Mouse (Mus musculus) thymus, postnatal 25 days (tissue): Measurements from ENCODE around the gene Tmem262.

ENCODE experiments used
- DNase-seq: peaks from one replicate; pipeline ENCODE4 v3.0.0; 2022

Gene Tmem262

DNA sequence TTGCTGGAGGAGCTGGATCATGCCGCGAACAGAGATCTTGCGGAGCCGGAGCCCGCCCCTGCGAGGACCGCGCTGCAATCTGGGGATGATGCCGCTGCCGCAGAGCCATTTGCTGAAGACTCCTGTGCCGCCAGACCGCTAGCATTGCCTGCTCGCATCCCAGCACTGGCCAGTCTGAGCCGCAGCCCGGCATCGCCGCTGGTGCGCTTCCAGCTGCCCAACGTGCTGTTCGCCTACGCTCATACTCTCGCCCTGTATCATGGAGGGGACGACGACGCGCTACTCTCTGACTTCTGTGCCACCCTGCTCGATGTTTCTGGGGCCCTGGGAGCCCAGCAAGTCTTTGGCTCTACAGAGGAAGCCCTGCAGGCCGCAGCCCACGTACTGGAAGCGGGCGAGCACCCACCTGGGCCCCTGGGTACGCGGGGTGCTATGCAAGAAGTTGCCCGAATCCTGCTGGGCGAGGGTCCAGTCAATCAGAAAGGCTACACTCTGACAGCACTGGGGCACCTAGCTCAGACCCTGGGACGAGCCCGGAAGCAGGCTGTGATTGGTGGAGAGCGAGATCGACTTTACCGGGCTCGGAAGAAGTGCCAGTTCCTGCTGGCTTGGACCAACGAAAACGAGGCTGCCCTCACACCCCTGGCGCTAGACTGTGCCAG lies 18.1 kb upstream of the Tmem262 start:
- DNase-seq: peak; percentile 72

DNA sequence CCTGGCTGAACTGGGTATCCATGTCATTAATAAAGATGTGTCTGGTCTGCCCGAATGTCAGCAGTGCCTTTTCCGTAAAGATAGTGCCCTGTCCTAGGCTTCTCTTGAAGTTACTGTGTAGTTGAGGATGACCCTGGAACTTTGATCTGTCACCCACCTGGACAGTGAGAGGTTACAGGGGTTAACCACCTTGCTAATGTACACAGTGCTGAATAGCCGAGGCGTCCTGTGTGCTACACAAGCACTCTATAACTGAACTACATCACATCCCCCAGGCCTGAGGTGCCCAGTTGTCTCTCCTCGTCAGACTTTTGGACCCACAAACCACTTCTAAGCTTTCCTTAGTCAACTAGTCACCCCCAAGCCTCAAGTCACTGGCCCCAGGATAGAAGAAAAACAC lies 17.4 kb upstream of the Tmem262 start:
- no peak for DNase-seq

DNA sequence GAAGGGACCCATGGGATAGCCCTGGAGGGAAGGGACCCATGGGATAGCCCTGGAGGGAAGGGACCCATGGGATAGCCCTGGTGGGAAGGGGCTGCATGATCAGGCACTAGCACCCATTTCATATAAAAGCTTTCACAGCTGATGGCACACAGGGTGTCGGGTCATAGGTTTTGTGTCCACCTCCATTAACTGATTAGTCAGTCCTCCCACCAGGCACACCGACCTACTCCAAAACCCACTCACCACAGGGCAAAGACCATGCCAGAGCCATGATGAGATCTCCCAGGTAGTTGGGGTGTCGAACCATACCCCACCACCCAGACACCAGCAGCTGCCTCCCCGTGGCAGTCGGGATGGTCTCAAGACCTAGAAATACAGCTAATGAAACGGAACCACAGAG lies 16.8 kb upstream of the Tmem262 start:
- DNase-seq: no peak

DNA sequence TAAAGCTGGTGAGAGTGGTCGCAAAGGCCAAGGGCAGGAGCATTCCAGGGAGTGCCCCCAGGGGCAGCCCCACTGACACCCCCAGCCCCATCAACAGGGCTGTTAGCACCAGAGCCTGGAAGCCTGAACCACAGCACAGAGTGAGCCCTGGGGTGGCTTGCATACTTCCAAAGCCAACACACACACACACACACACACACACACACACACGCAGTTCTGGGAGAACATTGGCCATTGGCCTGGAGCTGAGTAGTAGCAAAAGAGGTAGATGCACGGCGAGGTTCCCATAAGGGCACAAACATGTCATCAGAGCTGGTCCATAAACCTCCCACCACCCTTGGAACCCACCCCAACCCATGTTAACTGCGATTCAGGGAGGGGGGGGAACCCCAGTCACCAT lies 13.3 kb upstream of the Tmem262 start:
- DNase-seq: no peak

DNA sequence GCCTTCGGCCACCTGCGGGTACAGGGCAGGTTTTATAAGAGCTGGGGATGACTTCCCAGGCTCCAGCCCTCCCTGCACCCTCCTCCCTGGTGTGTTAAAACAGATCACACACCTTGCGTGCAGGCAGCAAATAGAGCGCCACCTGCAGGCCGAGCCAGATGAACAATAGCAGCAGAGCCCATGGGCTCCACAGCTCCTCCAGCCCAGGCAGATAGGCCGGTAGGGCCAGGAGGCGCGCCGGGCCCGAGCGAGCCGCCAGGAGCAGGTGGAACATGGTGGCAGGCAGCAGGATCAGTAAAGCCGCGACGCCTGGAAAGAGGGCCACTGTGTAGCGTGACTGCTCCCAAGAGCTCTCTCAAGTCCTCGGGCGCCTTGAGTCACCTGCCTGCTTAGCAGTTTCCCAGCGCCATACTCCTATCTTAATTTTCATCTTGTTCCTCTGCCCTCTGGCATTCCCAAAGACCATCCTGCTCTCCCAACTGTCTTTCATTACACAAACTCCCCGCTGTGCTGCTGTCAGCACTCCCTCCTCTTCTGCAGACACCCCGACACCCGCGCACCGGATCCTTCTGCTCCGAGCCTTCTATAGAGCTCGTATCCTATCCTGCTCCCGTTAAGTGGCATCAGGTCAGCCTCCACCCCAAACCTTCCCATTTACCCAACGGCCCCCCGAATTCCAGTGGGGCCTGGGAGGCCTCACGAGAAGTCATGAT lies 12.7 kb upstream of the Tmem262 start:
- DNase-seq: peak; percentile 87

DNA sequence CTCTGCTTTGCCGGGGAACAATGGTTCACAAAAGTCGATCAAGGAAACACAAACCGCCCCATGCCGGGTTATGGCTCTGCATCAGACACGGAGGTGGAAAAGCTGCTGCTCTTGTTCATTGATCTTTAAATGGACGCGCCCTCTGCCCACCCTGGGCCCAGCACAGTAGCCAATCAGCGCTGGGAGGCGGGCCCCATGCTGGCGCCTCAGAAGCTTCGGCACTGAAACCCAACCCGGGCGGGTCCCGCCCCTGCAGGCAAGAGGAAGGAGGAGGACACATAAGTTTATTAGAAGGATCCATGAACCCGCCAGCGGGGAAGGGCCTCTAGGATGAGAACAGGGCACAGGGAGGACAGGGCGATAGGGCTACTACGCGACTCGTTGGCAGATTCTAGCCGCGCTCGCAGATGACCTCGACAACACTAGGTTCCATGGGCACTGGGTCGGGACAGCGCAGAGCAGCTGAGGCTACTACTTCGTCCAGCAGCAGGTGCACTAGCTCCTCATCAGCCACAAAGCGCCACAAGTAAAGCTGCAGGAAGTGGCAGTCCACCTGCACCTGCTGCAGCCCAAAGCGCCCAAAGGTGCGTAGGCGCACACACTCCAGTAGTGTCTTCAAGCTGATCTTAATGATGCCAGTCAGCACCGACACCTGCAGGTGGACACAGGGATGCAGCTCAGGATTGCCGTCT lies 12.0 kb upstream of the Tmem262 start, which contains the start of gene Tm7sf2:
Gene Tm7sf2 (minus strand): TSS at position 650 of the 692 bp plus-strand sequence.
- peak; percentile 87 for DNase-seq

DNA sequence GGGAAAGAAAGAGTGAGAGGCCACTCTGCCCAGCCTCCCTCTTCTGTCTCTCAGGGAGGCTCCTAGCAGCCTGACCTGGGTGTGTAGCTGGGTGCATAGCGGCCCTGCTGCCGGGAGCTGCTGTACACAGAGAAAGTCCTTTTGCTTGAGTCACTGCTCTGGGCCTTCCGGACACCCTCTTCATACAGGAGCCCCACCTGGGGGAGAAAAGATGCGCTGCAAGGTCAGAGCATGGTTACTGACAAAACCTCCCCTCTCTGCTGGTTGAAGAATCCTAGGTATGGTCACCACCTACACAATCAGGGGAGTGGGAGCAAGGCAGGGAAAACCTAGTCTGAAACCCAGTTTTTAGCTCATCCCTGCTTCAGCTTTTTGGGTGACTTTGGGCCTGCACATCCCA lies 10.9 kb upstream of the Tmem262 start:
- peak; percentile 54 for DNase-seq

DNA sequence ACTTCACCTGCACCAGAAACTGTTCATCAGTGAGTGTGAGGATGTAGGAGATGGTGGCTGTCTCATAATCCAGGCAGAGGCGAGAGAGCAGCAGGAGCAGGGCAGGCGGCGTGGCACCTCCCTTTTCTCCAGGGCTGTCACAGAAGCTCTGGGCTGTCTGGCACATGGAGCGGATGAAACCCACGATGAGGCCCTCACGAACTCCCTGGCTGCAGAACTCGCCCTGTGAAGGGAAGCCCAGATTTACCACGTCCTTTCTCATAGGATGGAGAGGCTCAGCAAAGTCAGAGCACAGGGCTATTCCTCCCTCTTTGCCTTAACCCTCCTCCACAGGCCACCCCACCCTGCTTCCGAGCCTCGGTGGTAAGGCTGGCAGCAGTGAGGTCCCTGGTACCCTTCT lies 10.0 kb upstream of the Tmem262 start:
- no peak for DNase-seq

DNA sequence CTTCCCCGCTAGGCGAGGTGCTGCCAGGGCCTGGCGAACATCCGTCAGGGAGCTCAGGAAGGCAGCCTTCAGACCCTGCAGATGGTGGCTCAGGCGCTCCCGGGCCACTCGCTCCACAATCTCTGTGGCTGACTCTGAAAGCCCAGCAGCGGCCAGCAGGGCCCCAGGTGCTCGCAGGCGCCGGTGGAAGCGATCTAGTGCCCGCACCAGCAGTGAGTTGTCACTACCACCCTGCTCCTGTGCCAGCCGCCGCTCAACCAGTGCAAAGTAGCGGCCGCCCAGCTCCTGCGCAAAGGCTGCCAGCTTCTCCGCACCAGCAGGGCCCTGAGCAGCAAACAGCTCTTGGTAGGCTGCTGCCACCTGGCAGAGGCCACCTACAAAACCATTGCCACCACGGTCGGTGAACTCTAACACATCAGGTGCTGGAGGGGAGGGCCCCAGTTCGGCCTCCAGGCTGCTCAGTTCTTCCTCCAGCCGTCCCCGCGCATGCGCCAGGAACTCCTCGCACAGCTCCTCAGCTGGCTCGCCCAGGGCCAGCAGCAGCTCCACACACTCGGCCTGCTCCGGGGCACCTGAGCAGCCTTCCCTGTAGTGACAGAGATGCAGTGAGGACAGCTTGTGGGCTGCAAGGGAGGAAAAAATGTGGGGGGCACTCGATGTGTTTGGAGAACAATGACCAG lies 9.1 kb upstream of the Tmem262 start:
- no peak for DNase-seq

DNA sequence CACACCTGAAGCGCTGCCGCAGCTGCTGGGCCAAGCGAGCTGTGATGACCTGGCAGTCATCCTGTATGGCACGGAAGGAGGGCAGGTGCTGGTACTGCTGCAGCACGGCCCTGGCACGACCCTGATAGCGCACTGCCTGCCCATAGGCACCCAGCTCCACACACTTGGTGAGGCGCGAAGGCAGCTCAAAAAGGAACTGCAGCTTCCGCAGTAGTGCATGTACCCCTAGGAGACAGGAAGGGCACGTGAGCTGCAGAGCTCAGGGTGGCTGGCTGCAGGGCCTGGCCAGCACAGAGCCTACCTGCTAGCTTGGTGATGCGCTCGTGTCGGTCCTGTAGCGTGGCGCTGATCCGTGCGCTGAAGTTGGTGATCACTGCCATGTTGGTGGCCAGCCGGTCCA lies 8.6 kb upstream of the Tmem262 start:
- no peak for DNase-seq

DNA sequence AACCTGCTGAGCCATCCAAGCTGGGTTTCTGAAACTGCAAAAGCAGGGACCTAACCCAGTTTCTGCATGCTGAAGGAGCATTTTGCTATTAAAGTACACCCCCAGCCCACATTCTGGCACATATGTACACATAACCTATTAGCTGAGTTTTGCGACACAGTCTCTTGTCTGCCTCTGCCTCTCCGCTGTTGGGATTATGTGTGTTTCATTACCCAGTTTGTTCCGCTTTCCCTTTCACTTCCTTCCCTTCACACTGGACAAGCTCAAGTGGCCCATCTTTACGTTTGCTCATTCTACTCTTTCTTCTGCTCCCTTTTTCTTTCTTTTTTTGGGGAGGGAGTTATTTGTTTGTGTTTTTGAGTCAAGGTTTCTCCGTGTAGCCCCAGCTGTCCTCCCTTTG lies 5.9 kb upstream of the Tmem262 start:
- no peak for DNase-seq

DNA sequence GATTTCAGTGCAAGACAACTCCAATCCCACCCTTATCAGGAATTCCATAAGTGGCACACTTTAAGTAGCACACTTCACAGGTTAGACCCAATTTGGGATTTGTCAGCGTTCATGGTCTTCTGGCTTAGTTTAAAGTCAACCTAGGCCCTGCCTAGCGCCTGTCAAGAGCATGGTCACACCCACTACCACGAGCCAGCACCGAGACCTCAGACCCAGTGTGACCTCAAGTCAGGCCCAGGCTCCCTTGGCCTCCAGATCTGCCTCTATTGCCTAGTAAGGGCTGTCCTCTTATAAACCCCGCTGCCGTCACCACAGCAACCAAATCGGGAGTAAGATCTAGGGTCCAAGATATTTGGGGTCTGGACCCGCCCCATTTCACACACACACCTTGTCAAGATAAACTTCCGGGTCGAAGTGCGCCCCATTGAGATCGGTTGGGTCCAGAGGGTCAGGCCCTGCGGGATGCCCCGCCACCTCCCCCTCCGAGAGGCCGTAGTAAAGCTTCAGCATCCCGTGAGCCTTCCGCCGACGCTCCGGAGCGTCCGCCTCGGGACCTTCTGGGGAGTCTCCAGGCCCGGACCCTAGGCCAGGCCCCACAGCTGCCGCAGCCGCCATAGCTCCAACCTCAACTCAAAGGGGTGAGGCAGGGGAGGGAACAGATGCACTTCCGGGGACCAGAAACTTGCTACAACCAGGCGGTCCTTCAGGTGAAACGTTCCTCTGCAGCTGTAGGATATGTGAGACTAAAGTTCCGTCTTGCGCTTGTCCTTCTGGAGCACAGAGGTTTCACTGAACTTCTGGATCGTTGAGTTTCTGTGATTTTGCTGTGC lies 3.1 kb upstream of the Tmem262 start, which contains the start of gene Vps51:
Gene Vps51 (minus strand): TSS at position 668 of the 830 bp plus-strand sequence.
- peak; percentile 88 for DNase-seq

DNA sequence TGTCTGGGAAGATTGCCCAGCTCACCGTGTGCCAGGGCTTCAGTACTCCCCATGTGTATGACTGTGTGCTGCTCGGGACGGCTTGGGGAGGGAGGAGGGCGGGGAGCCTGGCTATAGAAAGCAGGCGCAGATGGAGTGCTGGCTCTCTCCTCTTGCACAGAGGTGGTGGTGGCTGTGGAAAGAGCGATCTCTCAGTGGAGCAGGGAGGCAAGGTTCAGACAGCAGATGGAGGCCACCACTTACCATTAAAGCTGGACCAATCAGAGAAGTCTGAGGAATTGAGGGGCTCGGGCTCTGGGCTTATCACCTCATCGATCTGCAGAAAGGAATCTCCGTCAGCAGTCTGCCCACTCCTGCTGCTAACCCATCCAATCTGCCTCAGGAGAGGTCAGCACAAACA lies 2.3 kb downstream of the Tmem262 start, which contains the start of gene Gm28374:
Gene Gm28374 (minus strand): TSS at position 101 of the 400 bp plus-strand sequence.
- DNase-seq: no peak

DNA sequence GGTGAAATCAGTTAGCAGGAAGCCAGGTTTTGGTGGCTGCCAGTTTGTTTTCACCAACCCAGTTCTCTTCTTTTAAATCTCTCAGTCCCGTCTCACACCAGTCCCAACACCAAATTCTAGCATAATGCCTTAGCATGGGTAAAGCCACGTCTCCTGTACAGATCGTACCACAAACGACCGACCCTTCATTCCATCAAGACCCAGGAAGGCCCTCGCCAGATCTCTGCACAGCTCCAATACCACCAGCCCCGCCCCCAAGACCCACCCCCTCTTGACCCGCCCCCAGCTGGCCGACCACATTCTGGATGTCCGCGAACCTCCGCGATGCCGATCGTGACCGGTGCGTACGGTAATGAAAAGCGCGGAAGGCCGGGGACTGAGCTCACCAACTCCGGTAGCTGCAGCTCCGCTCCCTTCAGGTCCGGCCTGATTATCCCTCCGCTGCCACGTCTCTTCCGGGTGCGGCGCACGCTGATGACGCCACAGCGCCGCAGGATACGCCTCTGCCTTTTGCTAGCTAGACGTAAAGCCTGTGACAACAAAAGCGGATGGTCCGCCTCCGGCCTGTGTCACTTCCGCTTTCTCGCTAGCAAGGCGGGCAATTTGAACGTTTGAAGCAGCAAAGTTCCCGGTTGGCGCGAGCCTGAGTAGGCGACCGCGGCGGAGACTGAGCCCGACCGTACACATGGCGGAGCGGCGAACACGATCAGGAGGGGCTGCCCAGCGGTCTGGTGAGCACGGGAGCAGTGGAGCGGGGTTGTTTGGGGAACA lies 4.8 kb downstream of the Tmem262 start, which contains the start of the genes Zfpl1 and Cdca5:
Gene Zfpl1 (minus strand): TSS at position 479 of the 771 bp plus-strand sequence.
Gene Cdca5 (plus strand): TSS at position 506 of the 771 bp plus-strand sequence.
- DNase-seq: peak; percentile 94

DNA sequence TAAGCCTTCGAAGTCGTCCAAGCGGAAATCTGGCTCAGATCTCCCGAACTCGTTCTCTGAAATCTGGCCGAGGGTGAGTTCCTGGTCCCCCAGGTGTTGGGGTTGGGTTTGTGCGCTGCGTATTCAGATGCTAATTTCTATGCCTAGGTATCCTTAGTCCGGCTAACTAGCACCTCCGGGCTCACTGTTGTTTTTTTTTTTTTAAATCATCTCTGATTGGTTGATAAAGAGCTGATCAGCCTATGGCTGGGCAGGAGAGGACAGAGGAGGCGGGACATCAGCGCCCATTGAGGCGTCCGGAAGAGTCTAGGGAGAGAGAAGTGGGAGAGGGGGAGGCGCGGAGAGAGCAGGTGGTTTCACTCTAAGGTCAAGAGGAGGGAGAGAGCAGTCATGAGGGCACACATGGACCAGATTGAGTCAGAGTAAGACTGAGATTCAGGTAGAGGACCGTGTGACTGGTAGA lies 5.6 kb downstream of the Tmem262 start:
- peak; percentile 70 for DNase-seq

DNA sequence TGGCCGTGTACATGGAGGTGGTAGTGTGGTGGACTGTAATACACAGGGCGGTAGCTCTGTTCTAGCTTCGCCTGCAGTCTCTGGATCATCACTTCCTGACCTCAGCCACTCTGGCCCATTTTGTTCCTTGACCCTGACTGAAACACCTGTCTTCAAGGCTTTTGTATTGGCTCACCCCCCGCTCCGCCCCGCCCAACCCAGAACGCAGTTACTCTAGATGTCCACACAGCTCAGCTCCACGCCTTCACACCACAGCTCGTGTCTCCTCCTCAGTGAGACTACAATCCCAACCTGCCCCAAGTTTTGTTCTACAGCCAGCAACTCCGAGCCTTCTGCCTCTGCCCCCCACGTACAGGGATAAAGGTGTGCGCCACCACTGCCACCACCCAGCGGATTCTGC lies 9.0 kb downstream of the Tmem262 start:
- DNase-seq: no peak

DNA sequence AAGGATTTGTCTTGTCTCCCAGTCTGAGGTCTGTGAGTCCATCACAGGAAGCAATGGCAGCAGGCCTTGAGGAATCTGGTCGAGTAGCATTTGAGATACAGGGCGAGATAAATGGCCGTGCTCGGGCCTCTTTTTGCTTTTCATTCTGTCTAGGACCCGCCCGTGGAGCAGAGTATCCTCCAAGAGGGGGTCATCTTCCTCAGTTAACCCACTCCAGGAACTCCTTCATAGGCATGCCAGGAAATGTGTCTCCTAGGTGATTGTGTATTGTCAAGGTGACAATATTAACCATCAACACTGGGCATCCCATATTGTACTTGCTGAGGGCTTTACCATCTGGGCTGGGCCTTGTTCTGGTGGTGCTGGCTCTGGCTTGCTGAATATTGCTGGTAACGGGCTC lies 14.3 kb downstream of the Tmem262 start, which contains the start of gene AC131692.1:
Gene AC131692.1 (plus strand): TSS at position 301 of the 400 bp plus-strand sequence.
- no peak for DNase-seq

DNA sequence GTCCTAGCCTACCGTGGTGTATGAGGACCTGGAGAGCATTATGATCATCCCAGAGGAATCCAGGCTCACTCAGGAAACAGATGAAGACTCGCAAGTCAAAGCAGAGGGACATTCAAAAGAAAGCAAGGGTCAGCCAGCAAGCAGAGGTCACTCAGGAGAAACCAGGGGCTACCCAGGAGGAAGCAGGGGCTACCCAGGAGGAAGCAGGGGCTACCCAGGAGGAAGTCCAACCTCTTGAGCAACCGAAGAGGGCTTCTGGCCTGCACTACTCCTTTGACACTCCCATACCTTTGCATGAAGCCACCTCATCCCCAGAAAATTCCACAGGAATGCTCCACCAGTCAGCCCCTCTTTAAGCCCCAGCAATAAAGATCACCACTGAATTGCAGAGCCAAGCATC lies 18.0 kb downstream of the Tmem262 start:
- DNase-seq: no peak

DNA sequence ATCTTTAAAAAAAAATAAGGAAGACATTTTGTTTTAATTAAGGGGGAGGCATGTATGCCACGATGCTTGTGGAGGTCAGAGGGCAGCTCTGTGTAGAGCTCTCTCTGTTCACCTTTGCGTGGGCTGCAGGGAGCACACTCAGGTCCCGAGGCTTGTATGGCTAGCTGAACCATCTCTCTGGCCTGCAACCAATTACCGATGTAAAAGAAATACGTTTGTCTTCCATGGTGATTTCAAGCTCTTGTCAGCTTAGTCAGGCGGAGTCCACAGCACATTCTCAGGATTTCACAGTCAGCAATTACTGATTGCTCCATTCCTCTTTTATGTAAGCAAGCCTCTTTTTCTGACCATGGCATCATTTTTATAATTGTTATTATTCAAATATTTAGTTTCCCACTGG lies 21.4 kb downstream of the Tmem262 start:
- DNase-seq: no peak

DNA sequence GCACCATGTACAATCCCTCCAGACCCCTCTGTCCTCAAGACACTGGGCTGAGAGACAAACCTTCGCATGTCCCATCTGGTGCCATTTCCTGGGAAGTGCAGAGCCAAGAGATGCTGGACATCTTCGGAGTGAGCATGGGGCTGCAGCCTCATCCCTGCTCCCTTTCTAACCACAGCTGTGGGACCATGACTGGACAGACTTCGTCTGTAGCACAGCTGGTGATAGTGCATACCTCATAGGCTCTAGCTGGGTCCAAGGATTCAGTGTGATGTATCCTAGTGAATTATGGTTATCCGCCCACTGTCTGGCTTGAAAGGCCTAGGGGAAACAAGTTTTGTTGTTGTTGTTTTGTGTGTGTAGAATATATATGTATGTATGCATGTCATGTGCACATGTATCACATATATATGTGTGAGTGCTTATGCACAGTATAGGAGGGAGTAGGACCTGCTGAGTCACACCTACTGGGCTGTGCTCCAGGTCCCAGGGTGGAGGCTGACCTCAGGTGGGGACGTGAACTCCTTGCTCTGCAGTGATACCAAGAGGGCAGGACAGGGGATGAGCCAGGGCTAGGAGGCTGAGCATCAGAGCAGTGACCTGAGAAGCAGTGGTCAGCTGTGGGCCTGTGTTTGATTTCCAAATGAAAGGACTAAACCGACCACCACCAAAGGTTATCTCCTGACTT lies 22.5 kb downstream of the Tmem262 start:
- no peak for DNase-seq
